Mouse (Mus musculus): ENCODE data around the gene Plcb3. TPM values are rescaled to one million over a fixed set of nuclear protein-coding genes. Genes with fewer than 3 reads are reported as not detected.

Gene Plcb3
- polyA plus RNA-seq, 1 experiment: 595 TPM

DNA sequence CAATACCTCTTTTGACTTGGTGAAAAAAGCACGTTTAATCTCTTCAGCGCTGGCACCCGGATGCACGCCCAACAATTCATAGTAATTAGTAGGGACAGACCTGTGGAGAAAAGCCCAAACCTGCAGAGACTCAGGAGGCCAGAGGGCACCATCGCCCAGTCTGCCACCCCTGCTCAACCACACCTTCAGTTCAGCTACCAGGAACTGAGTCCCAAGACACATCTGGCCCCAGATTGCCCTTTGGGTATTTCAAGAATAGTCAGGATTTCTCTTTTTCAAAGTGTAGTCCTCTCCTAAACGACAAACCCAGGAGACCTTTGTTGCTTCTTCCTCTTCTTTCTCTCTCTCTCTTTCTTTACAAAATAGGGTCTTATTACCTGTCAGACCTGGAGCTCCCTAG is 14.4 kb upstream of the Plcb3 start:
- 70% methylated on average over 6 of the region's 6 CpGs for WGBS
- Histone ChIP-seq H3K27ac (ENCODE audit: insufficient read depth, low read depth, low read length) (no peak overlapping the region), H3K4me1 (ENCODE audit: control insufficient read depth, insufficient read depth, insufficient read length, low read length) (peaks cover 16% of the 10 kb centered on the region), H3K27me3 (ENCODE audit: control insufficient read depth, insufficient read depth, low read length) (no peaks in the 10 kb centered on the region), H3K36me3 (ENCODE audit: control insufficient read depth, insufficient read depth, low read length) (no peaks in the 10 kb centered on the region), H3K4me3 (ENCODE audit: low read depth, low read length) (no peak overlapping the region)
- TF ChIP-seq CTCF (IDR thresholded peaks at IDR 0.05; ENCODE audit: extremely low read depth, insufficient read length, insufficient replicate concordance, low read depth, low read length): no peak
- no peak for TF ChIP-seq POLR2A (IDR thresholded peaks at IDR 0.05; ENCODE audit: low read depth, low read length)

DNA sequence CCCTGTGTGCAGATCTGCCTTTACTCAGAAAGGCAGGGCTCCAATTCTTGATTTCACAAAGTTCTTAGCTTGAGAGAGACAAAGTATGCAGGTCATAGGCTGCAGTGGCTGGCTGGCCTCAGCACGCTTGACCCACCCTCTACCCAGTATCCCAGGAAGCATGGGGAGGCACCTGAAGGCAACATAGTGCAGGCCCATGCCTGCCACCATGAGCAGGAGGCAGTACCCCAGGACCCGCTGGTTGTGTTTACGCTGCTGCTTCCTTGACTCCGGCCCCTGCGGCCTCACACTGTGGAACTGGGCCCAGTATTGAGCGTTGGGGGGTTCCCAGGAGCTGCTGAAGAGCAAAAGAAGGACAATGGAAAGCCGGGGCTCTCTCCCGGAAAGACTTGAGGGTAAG is 13.0 kb upstream of the Plcb3 start:
- Histone ChIP-seq H3K4me3 (ENCODE audit: low read depth, low read length) (no peak overlapping the region), H3K36me3 (ENCODE audit: control insufficient read depth, insufficient read depth, low read length) (no peaks in the 10 kb centered on the region), H3K4me1 (ENCODE audit: control insufficient read depth, insufficient read depth, insufficient read length, low read length) (peaks cover 9% of the 10 kb centered on the region), H3K27ac (ENCODE audit: insufficient read depth, low read depth, low read length) (no peak overlapping the region), H3K27me3 (ENCODE audit: control insufficient read depth, insufficient read depth, low read length) (no peaks in the 10 kb centered on the region)
- TF ChIP-seq CTCF (IDR thresholded peaks at IDR 0.05; ENCODE audit: extremely low read depth, insufficient read length, insufficient replicate concordance, low read depth, low read length): no peak
- no peak for TF ChIP-seq POLR2A (IDR thresholded peaks at IDR 0.05; ENCODE audit: low read depth, low read length)
- 94% methylated on average over 8 of the region's 8 CpGs for WGBS

DNA sequence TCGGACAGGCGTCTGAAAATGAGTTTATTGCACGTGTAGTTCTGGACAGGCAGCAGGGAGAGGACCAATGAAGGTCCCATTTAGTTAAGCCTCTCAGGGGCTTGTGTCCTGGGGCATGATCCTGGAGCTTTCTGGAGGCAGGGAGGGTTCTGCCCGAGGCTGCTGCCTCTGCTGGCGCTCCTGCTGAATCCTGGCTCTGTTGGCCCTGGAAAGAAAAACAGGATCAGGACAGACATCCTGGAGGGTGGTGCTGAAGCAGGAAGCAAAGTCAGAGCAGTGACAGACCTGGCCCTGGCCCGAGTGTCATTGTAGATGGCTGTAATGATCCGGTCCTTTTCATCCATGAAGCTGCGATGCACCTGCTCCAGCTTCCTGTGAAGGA is 11.6 kb upstream of the Plcb3 start:
- Histone ChIP-seq H3K27me3 (ENCODE audit: control insufficient read depth, insufficient read depth, low read length) (no peaks in the 10 kb centered on the region), H3K36me3 (ENCODE audit: control insufficient read depth, insufficient read depth, low read length) (no peaks in the 10 kb centered on the region), H3K27ac (ENCODE audit: insufficient read depth, low read depth, low read length) (peak overlapping the region; percentile 47), H3K4me3 (ENCODE audit: low read depth, low read length) (peak overlapping the region; percentile 76), H3K4me1 (ENCODE audit: control insufficient read depth, insufficient read depth, insufficient read length, low read length) (peaks cover 9% of the 10 kb centered on the region)
- TF ChIP-seq POLR2A (IDR thresholded peaks at IDR 0.05; ENCODE audit: low read depth, low read length) (no peak), CTCF (IDR thresholded peaks at IDR 0.05; ENCODE audit: extremely low read depth, insufficient read length, insufficient replicate concordance, low read depth, low read length) (no peak)
- WGBS: 2% methylated on average over 8 of the region's 8 CpGs

DNA sequence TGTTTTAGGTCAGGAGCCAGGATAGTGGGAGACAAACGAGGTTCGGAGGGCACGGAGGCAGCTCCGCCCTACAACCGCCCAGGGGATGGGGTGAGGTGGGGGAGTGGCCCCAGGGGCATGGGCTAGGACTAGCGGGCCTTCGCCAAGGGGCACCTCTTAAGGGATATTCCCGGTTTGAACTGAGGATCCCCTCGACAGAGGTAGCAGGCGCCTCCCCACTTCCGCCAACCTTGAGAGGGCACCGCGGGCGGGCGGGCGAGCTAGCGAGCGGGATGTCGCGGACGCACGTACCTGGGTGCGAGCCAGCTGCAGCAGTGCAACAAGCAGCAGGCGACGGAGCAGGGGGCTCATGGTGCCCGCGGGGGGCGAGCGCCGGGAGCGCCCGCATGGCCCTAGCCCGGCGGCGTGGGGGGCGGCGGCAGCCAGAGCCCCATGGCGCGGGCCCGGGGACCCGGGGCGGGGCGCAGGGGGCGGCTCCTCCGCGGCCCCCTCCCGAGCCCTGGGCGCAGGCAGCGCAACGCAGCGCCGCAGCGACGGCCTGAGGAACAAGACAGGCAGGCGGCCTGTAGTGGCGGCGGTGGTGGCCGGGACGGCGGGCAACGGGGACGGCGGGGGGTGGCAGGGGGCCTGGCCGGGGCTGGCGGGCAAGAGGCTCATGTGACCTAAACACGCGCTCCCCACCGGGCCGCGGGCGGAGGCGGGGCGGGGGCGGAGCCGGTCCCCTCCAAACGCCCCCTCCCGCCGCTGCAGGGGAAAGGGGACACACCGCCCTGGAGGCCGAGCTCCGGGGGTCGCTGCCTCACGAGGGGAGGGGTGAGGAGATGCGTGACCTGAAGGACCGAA is 11.0 kb upstream of the Plcb3 start, which contains the start of gene Vegfb:
TSS of gene Vegfb (minus strand) at position 591 of the 843 bp plus-strand sequence.
- peak within 1 kb of the TSS; percentile 47 for H3K27ac ChIP-seq (ENCODE audit: insufficient read depth, low read depth, low read length)
- H3K36me3 ChIP-seq (ENCODE audit: control insufficient read depth, insufficient read depth, low read length): no peaks in the 10 kb centered on the region
- no peak; the same call in 1 of the 2 replicates for TF ChIP-seq POLR2A (IDR thresholded peaks at IDR 0.05; ENCODE audit: low read depth, low read length)
- TF ChIP-seq CTCF (IDR thresholded peaks at IDR 0.05; ENCODE audit: extremely low read depth, insufficient read length, insufficient replicate concordance, low read depth, low read length): no peak
- under 1% methylated on average over 83 of the region's 85 CpGs for whole genome bisulfite sequencing
- H3K4me3 ChIP-seq (ENCODE audit: low read depth, low read length): peak within 1 kb of the TSS; percentile 76
- peaks cover 9% of the 10 kb centered on the region for H3K4me1 ChIP-seq (ENCODE audit: control insufficient read depth, insufficient read depth, insufficient read length, low read length)
- H3K27me3 ChIP-seq (ENCODE audit: control insufficient read depth, insufficient read depth, low read length): no peaks in the 10 kb centered on the region

DNA sequence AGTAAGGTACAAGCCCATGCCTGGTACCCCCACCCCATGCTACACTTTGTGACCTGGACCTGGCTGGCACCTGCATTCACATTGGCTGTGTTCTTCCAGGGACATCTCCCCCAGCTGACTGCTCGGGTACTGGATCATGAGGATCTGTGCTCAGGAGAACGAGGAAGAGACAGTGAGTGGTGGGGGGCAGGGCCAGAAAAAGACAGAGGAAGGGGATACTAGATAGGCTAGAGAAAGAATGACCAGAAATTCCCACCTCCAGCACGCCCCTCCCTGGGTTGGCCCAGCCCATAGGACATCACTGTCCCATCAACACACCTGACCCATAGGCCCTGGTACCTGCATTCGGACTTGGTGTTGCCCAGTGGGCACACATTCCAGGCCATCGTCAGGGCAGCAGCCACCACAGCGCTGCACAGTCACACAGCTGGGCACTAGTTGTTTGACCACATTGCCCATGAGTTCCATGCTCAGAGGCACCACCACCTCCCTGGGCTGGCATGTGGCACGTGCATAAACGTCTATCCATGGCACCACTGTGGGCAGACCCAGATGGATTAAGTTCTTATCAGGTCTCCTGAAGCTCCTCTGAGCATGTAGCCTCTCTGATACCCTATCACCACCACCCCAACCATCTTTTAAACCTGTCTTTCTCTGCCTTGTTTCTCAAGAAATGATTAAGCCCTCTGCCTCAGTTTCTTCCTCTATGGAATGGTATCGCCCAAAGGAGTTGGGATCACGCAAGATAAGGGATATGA is 9.9 kb upstream of the Plcb3 start:
- 73% methylated on average over 10 of the region's 10 CpGs for WGBS
- Histone ChIP-seq H3K27ac (ENCODE audit: insufficient read depth, low read depth, low read length) (no peak overlapping the region), H3K27me3 (ENCODE audit: control insufficient read depth, insufficient read depth, low read length) (no peaks in the 10 kb centered on the region), H3K4me3 (ENCODE audit: low read depth, low read length) (no peak overlapping the region), H3K4me1 (ENCODE audit: control insufficient read depth, insufficient read depth, insufficient read length, low read length) (peaks cover 11% of the 10 kb centered on the region), H3K36me3 (ENCODE audit: control insufficient read depth, insufficient read depth, low read length) (no peaks in the 10 kb centered on the region)
- TF ChIP-seq CTCF (IDR thresholded peaks at IDR 0.05; ENCODE audit: extremely low read depth, insufficient read length, insufficient replicate concordance, low read depth, low read length): no peak
- no peak for TF ChIP-seq POLR2A (IDR thresholded peaks at IDR 0.05; ENCODE audit: low read depth, low read length)

DNA sequence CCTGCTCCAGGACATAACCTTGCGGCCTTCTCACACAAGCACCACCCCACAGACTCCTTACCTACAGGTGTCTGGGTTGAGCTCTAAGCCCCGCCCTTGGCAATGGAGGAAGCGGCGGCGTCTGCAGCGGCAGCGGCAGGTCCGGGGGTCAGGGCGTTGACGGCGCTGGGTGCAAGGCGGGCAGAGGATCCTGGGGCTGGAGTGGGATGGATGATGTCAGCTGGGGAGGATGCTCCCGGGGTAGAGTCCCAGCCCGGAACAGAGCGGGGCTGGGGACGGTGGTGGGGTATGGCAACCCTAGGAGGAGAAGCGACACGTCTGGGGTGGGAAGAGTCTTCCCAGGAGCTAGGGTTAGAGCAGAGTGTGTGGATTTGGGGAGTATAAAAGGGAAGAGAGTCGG is 9.0 kb upstream of the Plcb3 start:
- H3K27me3 ChIP-seq (ENCODE audit: control insufficient read depth, insufficient read depth, low read length): no peaks in the 10 kb centered on the region
- H3K36me3 ChIP-seq (ENCODE audit: control insufficient read depth, insufficient read depth, low read length): no peaks in the 10 kb centered on the region
- no peak overlapping the region for H3K27ac ChIP-seq (ENCODE audit: insufficient read depth, low read depth, low read length)
- 67% methylated on average over 19 of the region's 19 CpGs for WGBS
- peak overlapping the region; percentile 26; the same call in 1 of the 2 replicates for H3K4me3 ChIP-seq (ENCODE audit: low read depth, low read length)
- H3K4me1 ChIP-seq (ENCODE audit: control insufficient read depth, insufficient read depth, insufficient read length, low read length): peaks cover 11% of the 10 kb centered on the region
- TF ChIP-seq POLR2A (IDR thresholded peaks at IDR 0.05; ENCODE audit: low read depth, low read length) (no peak), CTCF (IDR thresholded peaks at IDR 0.05; ENCODE audit: extremely low read depth, insufficient read length, insufficient replicate concordance, low read depth, low read length) (no peak)

DNA sequence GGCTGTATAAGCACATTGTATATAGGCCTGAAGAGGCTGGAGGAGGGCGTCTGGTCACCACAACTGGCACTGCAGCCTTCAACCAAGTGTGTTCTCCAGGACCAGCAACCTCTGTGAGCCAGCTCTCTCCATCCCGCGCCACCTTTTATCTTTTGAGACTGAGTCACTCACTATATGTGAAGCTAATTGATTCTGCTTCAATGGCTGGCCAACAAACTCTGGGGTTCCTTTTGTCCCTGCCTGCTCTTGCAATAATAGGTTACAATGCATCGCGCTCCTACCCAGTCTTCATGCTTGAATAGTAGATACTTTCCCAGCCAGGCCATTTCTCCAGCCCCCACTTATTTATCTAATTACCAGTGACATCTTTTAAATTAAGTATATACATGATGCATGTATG is 7.4 kb upstream of the Plcb3 start:
- no peak overlapping the region for H3K4me3 ChIP-seq (ENCODE audit: low read depth, low read length)
- no peak overlapping the region for H3K27ac ChIP-seq (ENCODE audit: insufficient read depth, low read depth, low read length)
- H3K36me3 ChIP-seq (ENCODE audit: control insufficient read depth, insufficient read depth, low read length): no peaks in the 10 kb centered on the region
- peaks cover 18% of the 10 kb centered on the region for H3K4me1 ChIP-seq (ENCODE audit: control insufficient read depth, insufficient read depth, insufficient read length, low read length)
- TF ChIP-seq POLR2A (IDR thresholded peaks at IDR 0.05; ENCODE audit: low read depth, low read length): no peak
- H3K27me3 ChIP-seq (ENCODE audit: control insufficient read depth, insufficient read depth, low read length): no peaks in the 10 kb centered on the region
- WGBS: 91% methylated on average over 5 of the region's 5 CpGs

All from small intestine, adult 2 months (tissue).